Mouse (Mus musculus): ENCODE measurements around the gene Brpf3. TPM values are rescaled to one million over a fixed set of nuclear protein-coding genes. Genes with fewer than 3 reads are reported as not detected.

The Brpf3 gene
- polyA plus RNA-seq, 1 experiment from 2014 or later = 8.0 TPM

DNA sequence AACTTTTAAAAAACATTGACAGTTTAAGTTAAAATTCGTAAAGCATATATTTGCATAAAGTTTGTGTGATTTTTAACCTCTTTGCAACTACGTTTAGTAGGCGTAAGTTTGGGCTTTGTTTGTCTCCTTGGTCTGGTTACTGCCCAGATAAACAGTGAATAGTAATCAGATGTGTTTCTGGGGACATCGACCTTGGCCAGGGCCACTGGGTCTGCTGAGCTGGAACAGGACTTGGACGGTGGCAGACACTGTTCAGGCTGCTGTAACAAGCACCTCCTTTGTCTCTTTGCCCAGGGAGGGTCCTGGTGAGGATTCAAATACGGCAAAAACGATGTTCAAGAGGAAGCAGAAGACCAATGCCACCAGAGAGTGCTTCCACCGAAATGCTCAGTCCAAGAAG is 84.3 kb downstream of the Brpf3 start:
- Histone ChIP-seq H3K9me3 (ENCODE audit: control insufficient read depth, low read length) (peaks cover 4% of the 10 kb centered on the region; the same call in 1 of the 2 replicates), H3K4me3 (replicated peaks; ENCODE audit: low read length) (no peak overlapping the region), H3K27ac (no peak overlapping the region), H3K9ac (no peak overlapping the region), H3K4me2 (replicated peaks) (no peak overlapping the region), H3K36me3 (replicated peaks; ENCODE audit: control insufficient read depth, insufficient read depth) (no peaks in the 10 kb centered on the region), H3K4me1 (replicated peaks; ENCODE audit: control insufficient read depth, insufficient read depth, low read length) (peaks cover under 1% of the 10 kb centered on the region), H3K27me3 (ENCODE audit: control insufficient read depth, insufficient read depth, low read length) (no peaks in the 10 kb centered on the region; the same call in 1 of the 2 replicates)
- 85% methylated on average over 8 of the region's 8 CpGs for WGBS
- no peak for ATAC-seq (ENCODE audit: low FRiP score)
- no peak for DNase-seq (ENCODE audit: low spot score)

DNA sequence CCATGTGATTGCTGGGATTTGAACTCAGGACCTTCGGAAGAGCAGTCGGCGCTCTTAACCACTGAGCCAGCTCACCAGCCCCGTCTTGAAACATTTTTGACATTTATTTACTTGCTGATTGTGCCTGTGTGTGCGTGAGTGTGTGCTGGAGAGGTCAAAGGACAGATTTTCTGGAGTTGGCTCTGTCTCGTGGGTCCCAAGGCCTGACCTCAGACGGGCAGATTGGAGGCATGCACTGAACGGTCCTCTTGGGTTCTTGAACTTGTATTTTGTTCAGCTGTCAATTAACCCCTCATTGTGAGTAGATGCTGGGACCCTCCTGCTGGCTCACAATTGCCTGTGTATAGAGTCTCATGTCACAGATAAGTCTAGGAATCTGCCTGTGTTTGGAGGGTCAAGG is 85.4 kb downstream of the Brpf3 start:
- no peaks in the 10 kb centered on the region for H3K36me3 ChIP-seq (replicated peaks; ENCODE audit: control insufficient read depth, insufficient read depth)
- ATAC-seq (ENCODE audit: low FRiP score) (no peak), DNase-seq (ENCODE audit: low spot score) (no peak)
- 77% methylated on average over 8 of the region's 8 CpGs for WGBS
- no peak overlapping the region for H3K4me2 ChIP-seq (replicated peaks)
- H3K4me1 ChIP-seq (replicated peaks; ENCODE audit: control insufficient read depth, insufficient read depth, low read length) = no peaks in the 10 kb centered on the region
- H3K27ac ChIP-seq = no peak overlapping the region
- H3K9me3 ChIP-seq (ENCODE audit: control insufficient read depth, low read length) = peaks cover 4% of the 10 kb centered on the region; the same call in 1 of the 2 replicates
- H3K4me3 ChIP-seq (replicated peaks; ENCODE audit: low read length) = no peak overlapping the region
- H3K9ac ChIP-seq = no peak overlapping the region
- no peaks in the 10 kb centered on the region; the same call in 1 of the 2 replicates for H3K27me3 ChIP-seq (ENCODE audit: control insufficient read depth, insufficient read depth, low read length)

Other genes with a start within 250 kb of the Brpf3 start
- gene Clps, start 240.3 kb upstream of the Brpf3 start, polyA plus RNA-seq (2014; fragmentation: Nextera tagmentation; extraction: Ambion mirVana) = not detected in 2 replicates
- gene Lhfpl5, start 225.4 kb upstream of the Brpf3 start, polyA plus RNA-seq (2014; fragmentation: Nextera tagmentation; extraction: Ambion mirVana) = 13.5 and 13.7 TPM in 2 replicates
- 110 TPM in 2 replicates for gene Srpk1, start 178.4 kb upstream of the Brpf3 start, polyA plus RNA-seq (2014; fragmentation: Nextera tagmentation; extraction: Ambion mirVana)
- gene Slc26a8, start 110.9 kb upstream of the Brpf3 start, polyA plus RNA-seq (2014; fragmentation: Nextera tagmentation; extraction: Ambion mirVana) = 1.8 and 2.3 TPM in 2 replicates
- 34.1 and 36.5 TPM in 2 replicates for gene Mapk14, start 109.8 kb upstream of the Brpf3 start, polyA plus RNA-seq (2014; fragmentation: Nextera tagmentation; extraction: Ambion mirVana)
- gene AC170998.1, start 75.0 kb upstream of the Brpf3 start, polyA plus RNA-seq (2014; fragmentation: Nextera tagmentation; extraction: Ambion mirVana) = 0.98 and 2.0 TPM in 2 replicates
- 0.56 and 1.6 TPM in 2 replicates for gene Mapk13, start 31.8 kb upstream of the Brpf3 start, polyA plus RNA-seq (2014; fragmentation: Nextera tagmentation; extraction: Ambion mirVana)
- 0.07 TPM in 1 of 2 replicates, not detected in the other for gene Pnpla1, start 57.3 kb downstream of the Brpf3 start, polyA plus RNA-seq (2014; fragmentation: Nextera tagmentation; extraction: Ambion mirVana)
- 1.2 and 1.3 TPM in 2 replicates for gene 4930539E08Rik, start 114.2 kb downstream of the Brpf3 start, polyA plus RNA-seq (2014; fragmentation: Nextera tagmentation; extraction: Ambion mirVana)
- not detected in 2 replicates for gene Pxt1, start 142.8 kb downstream of the Brpf3 start, polyA plus RNA-seq (2014; fragmentation: Nextera tagmentation; extraction: Ambion mirVana)
- 78.9 and 82.8 TPM in 2 replicates for gene Kctd20, start 150.9 kb downstream of the Brpf3 start, polyA plus RNA-seq (2014; fragmentation: Nextera tagmentation; extraction: Ambion mirVana)
- 75.6 and 85.0 TPM in 2 replicates for gene Stk38, start 206.9 kb downstream of the Brpf3 start, polyA plus RNA-seq (2014; fragmentation: Nextera tagmentation; extraction: Ambion mirVana)
- gene Srsf3, start 231.5 kb downstream of the Brpf3 start, polyA plus RNA-seq (2014; fragmentation: Nextera tagmentation; extraction: Ambion mirVana) = 446 and 460 TPM in 2 replicates